Comparison of ENCODE assay signal across 8 mouse cellular contexts in genomic region chr11:67897064-67897560, GRCm38 (mm10). TPM values are rescaled to one million over a fixed set of nuclear protein-coding genes. Genes with fewer than 3 reads are reported as not detected.
DNase-seq lines count a peak whose midpoint lies in the region; ATAC-seq lines count a peak whose summit lies in the region.

No protein-coding gene starts in this region.

- H3K4me2 ChIP-seq in limb, embryonic 11.5 days (ENCODE audit: low read depth, severe bottlenecking), result no peak overlapping the region

- H3K9me3 ChIP-seq in limb, embryonic 11.5 days (ENCODE audit: control insufficient read depth, low read length), result no peaks in the 10 kb centered on the region

- H3K27me3 ChIP-seq in limb, embryonic 11.5 days (ENCODE audit: control insufficient read depth, insufficient read depth, low read length), result no peaks in the 10 kb centered on the region

- no peak overlapping the region for H3K4me3 ChIP-seq in limb, embryonic 11.5 days (ENCODE audit: low read depth, low read length)

- no peak overlapping the region for H3K9ac ChIP-seq in limb, embryonic 11.5 days (ENCODE audit: low read length)

- WGBS in limb, embryonic 11.5 days, result 66% methylated on average over 8 of the region's 8 CpGs

- DNase-seq in 3T3-L1 (ENCODE audit: low read depth, low spot score) (peak; percentile 99), MEL-GATA-1-ER (ENCODE audit: extremely low read depth, low read depth) (peak; percentile 1)
- peak; percentile 17 for DNase-seq in cerebellum, adult 9-11 months
- peak; percentile 39 to 71 for DNase-seq in gastrocnemius, postnatal 4 days (ENCODE audit: low spot score in 2 of 2)
- DNase-seq in kidney, adult 9 months, result peak; percentile 78
- DNase-seq in limb, embryonic 11.5 days (ENCODE audit: low spot score), result peak; percentile 78
- peak; percentile 24 for DNase-seq in ovary, postnatal 10 days (ENCODE audit: low spot score)
- peak; percentile 38 to 47 for DNase-seq in thymus, postnatal 36 days

- no peaks in the 10 kb centered on the region for H3K4me1 ChIP-seq in limb, embryonic 11.5 days (ENCODE audit: control insufficient read depth, insufficient read depth, low read length)

- no peak overlapping the region for H3K27ac ChIP-seq in limb, embryonic 11.5 days (replicated peaks; ENCODE audit: low read depth, low read length)

- ATAC-seq in limb, embryonic 11.5 days (ENCODE audit: insufficient number of reproducible peaks, low FRiP score, low TSS enrichment, low read depth), result no peak

- no peaks in the 10 kb centered on the region for H3K36me3 ChIP-seq in limb, embryonic 11.5 days (ENCODE audit: control insufficient read depth, insufficient read depth, low read length)

RNA-seq across cellular contexts. Expression of gene Usp43, which starts 24.8 kb away (rescaled TPM):
- total RNA-seq in gastrocnemius, postnatal 4 days (2021), result 1 to 10 TPM; 1.5 to 1.7 TPM
- 0.72 and 0.96 TPM in 2 replicates for polyA plus RNA-seq in limb, embryonic 11.5 days (2014; fragmentation: Nextera tagmentation; extraction: Ambion mirVana)

Comparison
In these comparisons a context has a peak if more than half of its experiments do, and no peak if none do; other contexts are left out.
1. DNase-seq: peak in every context shown above with its lines; median percentile 99 in 3T3-L1; 78 in kidney, adult 9 months; 78 in limb, embryonic 11.5 days; 55 in gastrocnemius, postnatal 4 days; 42 in thymus, postnatal 36 days; 24 in ovary, postnatal 10 days; 17 in cerebellum, adult 9-11 months; 1 in MEL-GATA-1-ER.